Mouse (Mus musculus): Measurements from ENCODE around the gene Atp1a4. TPM values are rescaled to one million over a fixed set of nuclear protein-coding genes. Genes with fewer than 3 reads are reported as not detected.

The Atp1a4 gene
- polyA plus RNA-seq, 1 experiment from 2014 or later, result not detected

DNA sequence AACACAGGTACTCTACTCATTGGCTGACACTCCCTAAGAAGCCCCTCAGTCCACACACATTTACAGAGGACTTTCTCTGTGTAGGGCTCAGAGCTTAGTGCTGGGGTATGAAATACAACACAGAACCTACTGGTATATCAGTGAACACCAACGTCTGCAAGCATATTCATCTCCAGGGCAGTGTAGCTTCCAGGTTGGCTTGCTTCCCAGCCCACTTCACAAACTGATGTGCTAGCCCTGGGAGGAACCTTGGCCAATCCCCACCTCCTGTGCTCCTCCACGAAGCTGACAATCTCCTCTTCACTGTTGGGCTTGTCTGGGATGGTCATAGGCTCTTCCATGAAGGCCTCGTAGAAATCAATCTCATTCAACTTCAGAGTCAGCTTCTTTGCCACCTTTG lies 43.5 kb downstream of the Atp1a4 start:
- no peak for ATAC-seq (ENCODE audit: insufficient read depth, low FRiP score, low read depth)
- no peak overlapping the region for H3K4me2 ChIP-seq
- peaks cover 14% of the 10 kb centered on the region for H3K4me1 ChIP-seq
- H3K9me3 ChIP-seq, result no peaks in the 10 kb centered on the region
- H3K9ac ChIP-seq, result no peak overlapping the region
- no peaks in the 10 kb centered on the region for H3K27me3 ChIP-seq (replicated peaks)
- no peak overlapping the region for H3K27ac ChIP-seq
- H3K4me3 ChIP-seq (replicated peaks), result no peak overlapping the region
- 42% methylated on average over 3 of the region's 3 CpGs for WGBS
- H3K36me3 ChIP-seq, result no peaks in the 10 kb centered on the region

DNA sequence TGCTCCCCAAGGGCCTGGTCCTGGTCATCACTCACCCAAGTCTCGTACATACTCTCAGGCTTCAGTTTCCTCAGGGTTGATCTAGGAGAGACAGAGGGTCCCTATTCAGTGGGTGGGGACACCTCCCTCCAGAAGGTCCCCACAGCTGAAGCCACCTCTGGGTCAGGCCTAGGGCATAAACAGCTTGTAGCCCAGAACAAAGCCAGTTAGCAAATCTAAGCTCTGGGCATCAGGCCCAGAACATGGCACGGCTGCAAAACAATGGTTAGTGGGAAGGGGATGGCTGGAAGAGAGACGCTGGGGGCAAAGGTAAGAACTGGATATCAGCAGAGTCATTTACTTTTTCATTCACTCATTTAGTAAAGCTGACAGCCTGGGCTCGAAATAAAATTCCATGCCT lies 44.4 kb downstream of the Atp1a4 start:
- H3K4me2 ChIP-seq, result no peak overlapping the region
- no peak for ATAC-seq (ENCODE audit: insufficient read depth, low FRiP score, low read depth)
- H3K9me3 ChIP-seq, result no peaks in the 10 kb centered on the region
- peaks cover 7% of the 10 kb centered on the region; the same call in 1 of the 2 replicates for H3K4me1 ChIP-seq
- H3K27me3 ChIP-seq (replicated peaks), result no peaks in the 10 kb centered on the region
- no peaks in the 10 kb centered on the region for H3K36me3 ChIP-seq
- no peak overlapping the region for H3K9ac ChIP-seq
- H3K4me3 ChIP-seq (replicated peaks), result no peak overlapping the region
- WGBS, result 59% methylated on average over 4 of the region's 4 CpGs
- no peak overlapping the region for H3K27ac ChIP-seq

DNA sequence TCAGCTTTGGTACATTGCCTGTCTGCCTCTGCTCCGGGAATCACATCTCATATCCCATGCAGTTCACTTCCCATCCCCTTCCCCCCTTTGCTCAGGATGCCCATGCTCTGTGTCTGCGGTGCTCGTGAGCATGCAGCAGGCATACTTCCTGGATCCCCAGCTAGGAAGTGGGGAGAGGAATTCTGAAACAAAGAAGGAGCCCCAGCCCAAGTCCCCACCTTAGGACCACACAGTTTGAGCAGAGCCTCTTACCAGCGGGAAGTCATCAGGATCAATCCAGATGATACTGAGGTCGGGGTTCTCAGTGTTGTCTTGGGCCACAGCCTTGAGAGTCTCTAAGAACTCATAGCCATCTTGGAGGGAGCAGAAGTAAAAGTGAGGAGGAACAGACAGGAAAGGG lies 45.4 kb downstream of the Atp1a4 start:
- Histone ChIP-seq H3K27me3 (replicated peaks) (no peaks in the 10 kb centered on the region), H3K36me3 (no peaks in the 10 kb centered on the region), H3K4me3 (replicated peaks) (no peak overlapping the region), H3K9ac (no peak overlapping the region), H3K9me3 (no peaks in the 10 kb centered on the region), H3K4me2 (no peak overlapping the region), H3K27ac (no peak overlapping the region), H3K4me1 (peaks cover 7% of the 10 kb centered on the region; the same call in 1 of the 2 replicates)
- ATAC-seq (ENCODE audit: insufficient read depth, low FRiP score, low read depth), result no peak
- 50% methylated on average over 5 of the region's 5 CpGs for WGBS

DNA sequence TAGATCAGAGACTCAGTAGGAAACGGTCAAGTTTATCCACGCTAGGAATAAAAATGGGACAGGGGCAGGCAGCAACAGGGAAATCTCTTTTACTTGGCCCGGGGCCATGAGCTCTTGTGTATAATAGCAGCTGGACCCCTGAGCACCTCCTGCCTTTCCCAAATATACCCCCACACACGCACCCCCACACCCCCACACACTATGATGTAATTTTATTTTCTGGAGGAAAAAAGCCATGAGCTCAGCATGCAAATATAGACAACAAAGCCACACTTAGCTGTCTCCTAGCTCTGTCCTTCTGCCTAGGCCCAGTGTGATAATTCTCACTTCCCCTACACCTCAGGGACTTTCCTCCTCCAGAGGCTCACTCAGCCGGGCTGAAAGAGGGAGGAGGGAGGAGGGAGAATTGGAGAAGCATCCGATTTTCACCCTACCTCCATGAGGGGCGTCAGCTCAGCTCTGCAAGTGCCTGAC lies 51.1 kb downstream of the Atp1a4 start:
- Histone ChIP-seq H3K9ac (no peak overlapping the region), H3K9me3 (no peaks in the 10 kb centered on the region), H3K36me3 (no peaks in the 10 kb centered on the region), H3K27ac (peak overlapping the region; percentile 82), H3K4me1 (peaks cover 51% of the 10 kb centered on the region), H3K4me3 (replicated peaks) (peak overlapping the region; percentile 59; the same call in 1 of the 2 replicates), H3K4me2 (peak overlapping the region; percentile 63), H3K27me3 (replicated peaks) (no peaks in the 10 kb centered on the region)
- ATAC-seq (ENCODE audit: insufficient read depth, low FRiP score, low read depth), result peak; percentile 8; the same call in 1 of the 2 replicates
- 16% methylated on average over 7 of the region's 7 CpGs for WGBS

DNA sequence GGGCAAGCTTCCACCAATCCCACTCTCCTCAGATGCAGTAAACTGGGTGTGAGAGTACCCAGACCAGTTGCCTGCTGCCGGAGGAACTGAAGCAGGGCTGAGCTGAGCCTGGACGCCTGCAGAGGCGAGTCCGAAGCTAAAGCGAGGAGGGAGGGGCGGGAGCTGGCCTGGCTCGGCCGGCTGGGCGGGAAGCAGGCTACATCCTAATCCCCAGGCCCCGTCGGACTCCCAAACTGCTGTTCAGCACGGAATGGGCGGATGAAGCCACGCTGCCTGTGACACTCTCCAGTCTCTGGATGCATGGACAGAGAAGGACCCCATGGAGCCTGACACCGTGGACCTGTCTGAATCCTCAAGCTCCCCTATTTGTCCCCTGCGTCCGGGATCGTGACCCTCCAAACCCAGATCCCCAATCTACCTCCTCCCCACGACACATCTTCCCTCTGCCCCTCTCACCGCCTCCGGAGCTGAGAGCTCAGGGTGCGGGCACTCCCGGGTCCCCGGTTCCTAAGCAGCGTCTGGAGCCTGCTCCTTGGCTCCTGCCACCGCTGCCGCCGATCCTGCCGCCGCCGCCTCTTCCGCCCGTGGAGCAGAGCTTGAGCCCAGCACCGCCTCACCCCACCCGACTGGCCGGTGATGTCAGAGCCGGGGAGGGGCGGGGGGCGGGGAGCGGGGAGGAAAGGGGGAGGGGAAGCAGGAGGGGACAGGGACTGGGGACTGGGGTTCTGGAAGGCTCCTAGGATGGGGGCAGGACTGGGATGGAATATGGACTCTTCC lies 51.9 kb downstream of the Atp1a4 start, which contains the start of gene Pea15a:
TSS of gene Pea15a (minus strand) at position 664 of the 777 bp plus-strand sequence.
- peak within 1 kb of the TSS; percentile 63 for H3K4me2 ChIP-seq
- H3K4me1 ChIP-seq, result peaks cover 57% of the 10 kb centered on the region
- ATAC-seq (ENCODE audit: insufficient read depth, low FRiP score, low read depth), result peak; percentile 77
- peak within 1 kb of the TSS; percentile 44; the same call in 1 of the 2 replicates for H3K9ac ChIP-seq
- no peaks in the 10 kb centered on the region for H3K36me3 ChIP-seq
- H3K27ac ChIP-seq, result peak within 1 kb of the TSS; percentile 82
- H3K4me3 ChIP-seq (replicated peaks), result peak within 1 kb of the TSS; percentile 59
- no peaks in the 10 kb centered on the region for H3K27me3 ChIP-seq (replicated peaks)
- WGBS, result under 1% methylated on average over 40 of the region's 40 CpGs
- no peaks in the 10 kb centered on the region for H3K9me3 ChIP-seq

DNA sequence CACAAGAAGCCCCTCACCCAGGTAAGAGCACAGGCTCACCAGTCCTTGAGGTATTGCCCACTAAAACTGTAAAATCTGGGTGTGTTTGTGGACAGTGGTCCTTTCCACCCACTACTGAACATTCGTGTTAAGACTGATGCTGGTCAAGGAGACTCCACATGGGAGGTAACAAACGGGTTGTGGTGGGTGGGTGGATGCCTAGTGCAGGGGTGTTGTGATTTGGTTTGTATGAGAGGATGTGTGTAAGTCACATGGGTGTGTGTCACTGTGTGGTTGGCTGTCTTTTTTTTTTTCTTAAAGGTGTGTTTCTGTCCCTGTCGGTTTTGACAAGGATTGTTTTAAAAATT lies 52.5 kb downstream of the Atp1a4 start:
- Histone ChIP-seq H3K4me3 (replicated peaks) (peak overlapping the region; percentile 59), H3K9me3 (no peaks in the 10 kb centered on the region), H3K9ac (peak overlapping the region; percentile 44; the same call in 1 of the 2 replicates), H3K36me3 (0 out of 2 replicates have a peak, but pooled peaks cover 2% of the 10 kb centered on the region), H3K4me2 (peak overlapping the region; percentile 63), H3K27ac (peak overlapping the region; percentile 82), H3K4me1 (peaks cover 63% of the 10 kb centered on the region), H3K27me3 (replicated peaks) (no peaks in the 10 kb centered on the region)
- no peak for ATAC-seq (ENCODE audit: insufficient read depth, low FRiP score, low read depth)
- 12% methylated on average over 3 of the region's 3 CpGs for WGBS

DNA sequence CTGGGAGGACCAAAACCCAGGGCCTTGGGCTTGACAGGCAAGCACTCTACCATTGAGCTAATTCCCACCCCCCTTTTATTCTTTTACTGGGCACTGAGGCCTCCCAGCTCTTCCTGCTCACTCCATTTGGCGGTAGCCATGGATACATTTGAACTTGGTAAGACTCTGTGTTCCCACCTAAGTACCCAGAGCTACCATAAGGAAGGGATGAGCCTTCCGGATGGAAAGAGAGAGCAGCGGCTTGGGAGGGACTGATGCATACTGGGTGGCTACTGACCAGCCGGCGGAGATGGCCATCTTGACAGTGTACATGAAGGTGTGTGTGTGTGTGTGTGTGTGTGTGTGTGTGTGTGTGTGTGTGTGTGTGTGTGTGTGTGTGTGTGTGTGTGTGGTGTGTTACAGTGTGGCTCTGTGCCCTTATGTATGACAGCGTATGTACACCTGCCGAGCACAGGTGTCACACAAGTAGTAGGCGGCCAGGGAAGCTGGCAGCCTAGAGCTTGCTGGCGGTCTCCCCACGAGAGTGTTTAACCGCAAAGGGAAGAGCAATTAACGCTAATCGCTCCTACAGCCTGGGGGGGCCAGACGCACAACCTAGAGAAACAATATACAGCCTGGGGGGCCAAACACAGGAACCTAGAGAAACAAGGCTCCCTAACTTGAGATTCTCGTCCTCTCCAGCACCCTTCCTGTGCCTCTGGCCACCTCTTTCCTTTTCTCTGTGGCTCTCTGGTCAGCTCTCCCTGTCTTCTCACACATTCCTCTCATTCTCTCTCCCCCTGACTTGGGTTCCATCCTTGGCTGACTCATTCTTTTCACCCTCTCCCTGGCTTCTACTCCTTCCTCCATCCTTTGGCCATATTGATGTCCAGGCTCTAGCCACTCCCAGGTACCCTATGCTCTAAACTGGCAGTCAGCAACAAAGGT lies 53.1 kb downstream of the Atp1a4 start:
- Histone ChIP-seq H3K4me1 (peaks cover 67% of the 10 kb centered on the region), H3K36me3 (peaks cover 3% of the 10 kb centered on the region; the same call in 1 of the 2 replicates), H3K9ac (peak overlapping the region; percentile 44; the same call in 1 of the 2 replicates), H3K4me2 (peak overlapping the region; percentile 63), H3K4me3 (replicated peaks) (peak overlapping the region; percentile 59), H3K27ac (peak overlapping the region; percentile 82), H3K27me3 (replicated peaks) (no peaks in the 10 kb centered on the region), H3K9me3 (no peaks in the 10 kb centered on the region)
- ATAC-seq (ENCODE audit: insufficient read depth, low FRiP score, low read depth), result no peak
- WGBS, result 62% methylated on average over 15 of the region's 15 CpGs

DNA sequence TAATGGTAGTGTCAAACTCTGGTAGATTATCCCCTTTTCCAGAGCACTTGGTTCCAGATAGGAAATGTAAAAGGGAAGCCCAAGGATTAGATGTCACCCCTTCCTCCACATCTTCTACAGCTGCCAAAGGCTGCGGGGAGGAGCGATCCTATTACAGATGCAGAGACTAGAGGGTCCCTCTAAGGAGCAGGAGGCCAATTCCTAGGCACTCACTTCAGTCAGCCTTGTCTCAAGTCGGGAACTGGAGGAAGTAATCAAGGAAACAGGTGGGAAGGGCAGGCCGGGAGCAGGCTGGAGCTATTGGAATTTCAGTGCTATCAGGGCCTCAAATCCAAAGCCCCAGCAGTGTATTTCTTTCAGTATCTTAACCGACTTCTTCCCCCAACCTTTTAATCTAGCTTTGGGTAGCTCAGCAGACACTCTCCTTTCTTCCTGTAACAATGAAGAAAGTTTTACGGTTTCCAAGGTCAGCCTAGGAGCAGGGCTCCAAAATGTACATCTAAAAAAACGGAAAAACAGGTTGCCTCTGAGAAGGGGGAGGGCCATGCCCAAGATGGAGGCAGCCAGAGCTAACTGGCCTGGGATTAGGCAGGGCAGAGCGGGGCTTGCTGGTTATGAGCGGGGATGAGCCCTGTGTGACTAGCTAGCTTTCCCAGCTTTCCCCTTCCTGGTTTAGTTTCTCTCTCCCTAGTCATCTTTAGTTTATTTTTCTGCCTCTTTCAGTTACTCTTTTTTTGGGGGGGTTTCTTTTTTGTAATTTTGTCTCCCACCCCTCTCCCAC lies 54.0 kb downstream of the Atp1a4 start:
- Histone ChIP-seq H3K4me2 (peak overlapping the region; percentile 63), H3K36me3 (peaks cover 11% of the 10 kb centered on the region; the same call in 1 of the 2 replicates)

DNA sequence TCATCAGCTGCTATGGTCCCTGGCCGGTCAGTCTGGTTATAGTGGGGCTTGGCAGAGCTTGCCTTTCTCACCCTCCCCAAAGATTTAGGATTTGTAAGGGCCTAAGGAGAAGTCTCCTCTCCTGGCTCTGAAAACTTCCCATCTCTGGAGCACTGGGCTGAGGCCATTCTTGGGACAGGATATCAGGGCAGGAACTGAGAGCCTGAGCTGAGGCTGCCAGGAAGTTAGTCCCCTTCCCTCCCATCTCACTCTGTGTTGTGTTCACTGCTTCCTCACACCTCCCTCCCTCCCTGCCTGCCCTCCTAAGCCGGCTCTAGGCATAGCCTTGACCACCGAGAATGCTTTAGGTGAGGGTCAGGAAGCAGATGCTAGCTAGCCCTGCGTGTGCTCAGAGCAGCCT lies 54.6 kb downstream of the Atp1a4 start:
- 14% methylated on average over 4 of the region's 4 CpGs for WGBS
- no peak for ATAC-seq (ENCODE audit: insufficient read depth, low FRiP score, low read depth)
- no peak overlapping the region for H3K4me3 ChIP-seq (replicated peaks)
- H3K9ac ChIP-seq, result no peak overlapping the region
- peak overlapping the region; percentile 29 for H3K4me2 ChIP-seq
- peaks cover 67% of the 10 kb centered on the region for H3K4me1 ChIP-seq
- H3K36me3 ChIP-seq, result peaks cover 11% of the 10 kb centered on the region; the same call in 1 of the 2 replicates
- no peaks in the 10 kb centered on the region for H3K9me3 ChIP-seq
- no peaks in the 10 kb centered on the region for H3K27me3 ChIP-seq (replicated peaks)
- H3K27ac ChIP-seq, result peak overlapping the region; percentile 74

More for the DNA sequence above, 54.0 kb downstream of the Atp1a4 start:
- H3K4me1 ChIP-seq, result peaks cover 67% of the 10 kb centered on the region
- H3K9me3 ChIP-seq, result no peaks in the 10 kb centered on the region
- no peaks in the 10 kb centered on the region for H3K27me3 ChIP-seq (replicated peaks)
- WGBS, result 28% methylated on average over 9 of the region's 9 CpGs
- H3K9ac ChIP-seq, result no peak overlapping the region
- ATAC-seq (ENCODE audit: insufficient read depth, low FRiP score, low read depth), result no peak
- no peak overlapping the region for H3K4me3 ChIP-seq (replicated peaks)
- H3K27ac ChIP-seq, result peak overlapping the region; percentile 74

DNA sequence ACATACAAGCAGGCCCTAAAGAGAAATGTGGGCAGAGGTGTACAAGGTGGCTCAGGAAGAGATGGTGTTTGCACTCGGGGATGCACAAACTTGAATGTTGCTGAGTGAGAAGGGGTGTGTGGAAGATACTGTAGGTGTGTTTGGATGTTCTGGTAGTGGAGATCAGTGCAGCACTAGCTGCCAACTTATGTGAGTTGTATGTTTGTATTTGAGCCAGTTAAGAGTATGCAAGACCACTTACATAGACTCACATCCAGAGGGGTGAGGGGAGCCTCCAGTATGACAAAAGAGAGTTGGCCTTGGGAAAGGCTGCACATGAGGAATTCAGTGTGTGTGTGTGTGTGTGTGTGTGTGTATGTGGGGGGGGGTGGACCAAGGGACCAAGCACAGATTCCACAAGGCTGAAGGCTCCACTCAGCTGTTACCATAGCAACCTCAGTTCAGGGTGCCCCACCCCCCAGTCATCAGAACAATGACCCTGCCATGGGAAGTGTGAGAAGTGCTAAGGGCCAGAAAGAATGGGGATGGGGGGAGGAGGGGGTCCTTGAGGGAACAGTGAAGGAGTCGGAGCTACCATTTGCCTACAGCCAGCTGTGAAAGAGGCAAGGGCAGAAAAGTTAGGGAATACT lies 55.2 kb downstream of the Atp1a4 start:
- H3K4me1 ChIP-seq, result peaks cover 67% of the 10 kb centered on the region

More for the DNA sequence above, 55.2 kb downstream of the Atp1a4 start:
- H3K27ac ChIP-seq, result peak overlapping the region; percentile 74
- H3K4me3 ChIP-seq (replicated peaks), result no peak overlapping the region
- 27% methylated on average over 2 of the region's 2 CpGs for WGBS
- H3K9me3 ChIP-seq, result no peaks in the 10 kb centered on the region
- no peaks in the 10 kb centered on the region for H3K27me3 ChIP-seq (replicated peaks)
- peak overlapping the region; percentile 33 for H3K4me2 ChIP-seq
- no peak for ATAC-seq (ENCODE audit: insufficient read depth, low FRiP score, low read depth)
- peaks cover 15% of the 10 kb centered on the region; the same call in 1 of the 2 replicates for H3K36me3 ChIP-seq
- H3K9ac ChIP-seq, result no peak overlapping the region

All from stomach, embryonic 15.5 days (tissue).